Mouse (Mus musculus) stomach, postnatal 0 days (tissue): ENCODE measurements at regions not wholly inside any gene's neighbourhood (a gene's known extent, or its start where the extent isn't known, plus 50 kb on each side); places are given as distances from the start of the nearest gene placed in this dataset.

Experiments used
- CTCF ChIP-seq: IDR thresholded peaks from 2 replicates; pipeline ENCODE4 v1.5.1; 2016; ENCODE audit warnings: antibody characterized with exemption, low read depth, mild to moderate bottlenecking, moderate library complexity
- EP300 ChIP-seq: optimal IDR thresholded peaks from 2 replicates; pipeline ENCODE3; 2016; ENCODE audit warnings: antibody characterized with exemption

DNA sequence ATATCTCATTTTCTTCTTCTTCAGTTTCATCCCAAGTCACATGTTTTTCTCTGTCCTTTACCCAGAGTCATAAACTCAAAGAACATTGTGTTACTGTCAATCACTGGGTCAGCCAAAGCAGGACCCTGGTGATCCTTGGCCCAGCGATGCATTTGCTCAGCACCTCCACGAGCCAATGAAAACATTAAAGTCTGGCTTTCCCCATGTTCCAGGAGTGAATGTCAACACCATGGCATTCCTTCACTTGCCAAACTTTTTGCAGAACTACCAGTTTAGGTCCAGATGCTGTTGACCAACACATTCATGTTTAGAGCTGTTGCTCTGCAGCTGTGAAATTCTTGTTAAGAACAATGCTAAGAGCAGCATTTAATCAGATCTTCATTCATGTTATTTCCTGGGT lies 135.6 kb downstream of the Isl1 start:
- no peak for TF ChIP-seq EP300
- TF ChIP-seq CTCF: no peak
